Mouse (Mus musculus): ENCODE data around the gene Trnp1. TPM values are rescaled to one million over a fixed set of nuclear protein-coding genes. Genes with fewer than 3 reads are reported as not detected.

Trnp1 gene
- polyA plus RNA-seq, 1 experiment: 2.3 TPM

- H3K79me3 ChIP-seq (ENCODE audit: low read depth): no peaks in the 10 kb centered on the region
- no peak for TF ChIP-seq MAX (IDR thresholded peaks at IDR 0.05)
- TF ChIP-seq CTCF (IDR thresholded peaks at IDR 0.05; ENCODE audit: control insufficient read depth, insufficient read depth, insufficient read length): no peak
- no peak for TF ChIP-seq MYOD1 (IDR thresholded peaks at IDR 0.05; ENCODE audit: control insufficient read depth, insufficient read length, low read depth)
- TF ChIP-seq CEBPB (IDR thresholded peaks at IDR 0.05; ENCODE audit: low read depth): no peak
- TF ChIP-seq USF1 (IDR thresholded peaks at IDR 0.05; ENCODE audit: low read depth): no peak
- no peak for TF ChIP-seq FOSL1 (IDR thresholded peaks at IDR 0.05; ENCODE audit: insufficient read depth, low read length, poor library complexity, severe bottlenecking)
- TF ChIP-seq MYOG (IDR thresholded peaks at IDR 0.05; ENCODE audit: control insufficient read depth, extremely low read depth, insufficient read length): no peak
- H3K4me3 ChIP-seq (ENCODE audit: insufficient read depth, poor library complexity, severe bottlenecking): no peak overlapping the region
- H3K79me2 ChIP-seq (ENCODE audit: control insufficient read depth, insufficient read depth): peaks cover 22% of the 10 kb centered on the region
- H3K27me3 ChIP-seq (ENCODE audit: control insufficient read depth, insufficient read depth, insufficient read length): no peaks in the 10 kb centered on the region
- H3ac ChIP-seq (ENCODE audit: control insufficient read depth, insufficient read length, low read depth): no peak overlapping the region
- peaks cover 27% of the 10 kb centered on the region for H3K36me3 ChIP-seq (ENCODE audit: control insufficient read depth, insufficient read depth)
These were observed 12.5 kb downstream of the Trnp1 start for GRCm38 (mm10) chr4:133485691-133486425.

DNA sequence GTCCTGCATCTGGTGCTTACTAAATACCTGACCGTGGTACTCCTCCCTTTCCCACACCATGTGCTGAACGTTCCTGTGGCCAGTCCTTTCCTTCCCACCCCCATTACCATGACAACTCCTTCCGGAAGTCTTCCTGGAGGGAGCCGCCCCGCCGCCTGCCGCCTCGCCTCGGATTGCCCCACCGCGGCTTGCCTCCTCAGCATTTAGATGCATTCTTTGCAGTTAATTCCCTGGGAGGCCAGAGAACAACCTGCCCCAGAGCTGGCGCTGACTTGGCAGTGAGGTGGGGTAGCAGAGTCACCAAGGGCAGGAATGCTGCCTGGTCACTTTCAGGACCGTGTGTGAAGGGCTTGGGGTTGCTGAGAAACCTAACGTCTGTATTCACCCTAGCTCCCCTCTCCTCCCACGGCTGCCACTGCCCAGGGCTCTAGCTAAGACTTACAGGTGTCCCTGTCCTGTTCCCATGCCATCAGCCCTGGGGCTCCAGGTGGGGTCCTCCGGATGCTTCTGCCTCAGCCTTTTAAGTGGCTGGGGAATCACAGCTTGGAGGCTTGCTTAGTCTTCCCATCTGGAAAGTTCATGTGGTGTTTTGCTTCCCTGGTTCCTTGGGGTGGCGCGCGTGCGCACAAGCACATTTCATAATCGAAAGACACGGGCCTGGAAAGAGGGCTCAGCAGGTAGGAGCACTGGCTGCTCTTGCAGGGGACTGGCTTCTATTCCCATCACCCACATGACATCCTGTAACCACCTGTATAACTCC lies 13.9 kb downstream of the Trnp1 start:
- peaks cover 27% of the 10 kb centered on the region for H3K36me3 ChIP-seq (ENCODE audit: control insufficient read depth, insufficient read depth)
- H3K4me3 ChIP-seq (ENCODE audit: insufficient read depth, poor library complexity, severe bottlenecking): no peak overlapping the region
- H3K79me2 ChIP-seq (ENCODE audit: control insufficient read depth, insufficient read depth): peaks cover 22% of the 10 kb centered on the region
- H3K27me3 ChIP-seq (ENCODE audit: control insufficient read depth, insufficient read depth, insufficient read length): no peaks in the 10 kb centered on the region
- TF ChIP-seq FOSL1 (IDR thresholded peaks at IDR 0.05; ENCODE audit: insufficient read depth, low read length, poor library complexity, severe bottlenecking) (no peak), MYOD1 (IDR thresholded peaks at IDR 0.05; ENCODE audit: control insufficient read depth, insufficient read length, low read depth) (no peak), USF1 (IDR thresholded peaks at IDR 0.05; ENCODE audit: low read depth) (no peak), MYOG (IDR thresholded peaks at IDR 0.05; ENCODE audit: control insufficient read depth, extremely low read depth, insufficient read length) (no peak), MAX (IDR thresholded peaks at IDR 0.05) (no peak), CTCF (IDR thresholded peaks at IDR 0.05; ENCODE audit: control insufficient read depth, insufficient read depth, insufficient read length) (no peak)
- H3K79me3 ChIP-seq (ENCODE audit: low read depth): no peaks in the 10 kb centered on the region
- H3ac ChIP-seq (ENCODE audit: control insufficient read depth, insufficient read length, low read depth): no peak overlapping the region

DNA sequence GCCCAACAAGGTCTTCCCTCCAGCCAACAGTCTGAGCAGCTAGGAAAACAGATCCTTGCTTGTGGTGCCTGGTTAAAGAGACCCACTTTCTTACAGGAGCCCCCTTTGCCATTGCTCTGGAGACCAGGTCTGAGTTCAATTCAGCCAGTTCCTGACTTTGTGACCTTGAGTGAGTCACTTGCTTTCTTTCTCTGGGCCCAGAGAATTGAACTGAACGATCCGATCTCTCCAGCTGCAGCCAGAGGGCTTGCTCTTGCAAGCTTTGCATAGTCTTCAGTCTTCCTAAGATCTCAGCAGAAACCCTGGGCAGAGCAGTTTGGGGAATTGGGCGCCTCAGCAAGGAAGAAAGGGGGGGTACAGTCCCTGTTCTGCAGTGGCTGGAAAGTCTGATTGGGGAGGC lies 15.9 kb downstream of the Trnp1 start:
- H3K36me3 ChIP-seq (ENCODE audit: control insufficient read depth, insufficient read depth): peaks cover 21% of the 10 kb centered on the region
- TF ChIP-seq MAX (IDR thresholded peaks at IDR 0.05): no peak
- TF ChIP-seq CEBPB (IDR thresholded peaks at IDR 0.05; ENCODE audit: low read depth): no peak
- no peak for TF ChIP-seq MYOD1 (IDR thresholded peaks at IDR 0.05; ENCODE audit: control insufficient read depth, insufficient read length, low read depth)
- TF ChIP-seq FOSL1 (IDR thresholded peaks at IDR 0.05; ENCODE audit: insufficient read depth, low read length, poor library complexity, severe bottlenecking): no peak
- no peak for TF ChIP-seq USF1 (IDR thresholded peaks at IDR 0.05; ENCODE audit: low read depth)
- TF ChIP-seq CTCF (IDR thresholded peaks at IDR 0.05; ENCODE audit: control insufficient read depth, insufficient read depth, insufficient read length): no peak
- TF ChIP-seq MYOG (IDR thresholded peaks at IDR 0.05; ENCODE audit: control insufficient read depth, extremely low read depth, insufficient read length): no peak
- no peak overlapping the region for H3K4me3 ChIP-seq (ENCODE audit: insufficient read depth, poor library complexity, severe bottlenecking)
- H3ac ChIP-seq (ENCODE audit: control insufficient read depth, insufficient read length, low read depth): no peak overlapping the region
- H3K79me3 ChIP-seq (ENCODE audit: low read depth): no peaks in the 10 kb centered on the region
- no peaks in the 10 kb centered on the region for H3K27me3 ChIP-seq (ENCODE audit: control insufficient read depth, insufficient read depth, insufficient read length)
- H3K79me2 ChIP-seq (ENCODE audit: control insufficient read depth, insufficient read depth): peaks cover 22% of the 10 kb centered on the region

DNA sequence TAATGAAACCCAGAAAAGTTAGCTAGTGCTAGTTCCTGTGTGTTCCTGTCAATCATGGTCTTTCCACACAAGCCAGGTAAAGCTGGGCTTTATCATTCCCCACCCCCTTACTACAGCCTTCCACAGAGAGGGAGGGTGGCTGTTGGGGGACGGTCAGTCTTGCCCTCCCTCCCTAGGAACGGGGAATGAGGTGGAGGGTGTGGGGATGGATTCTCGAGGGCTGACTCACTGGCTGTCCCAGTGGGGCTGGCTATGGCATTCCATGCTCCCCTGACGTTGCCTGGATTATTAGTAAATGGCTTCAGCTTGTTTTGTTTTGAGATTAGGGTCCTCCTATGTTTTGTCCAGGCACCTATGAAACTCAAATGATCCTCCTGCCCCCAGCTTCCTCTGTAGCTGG lies 16.9 kb downstream of the Trnp1 start:
- peak overlapping the region; percentile 49 for H3K4me3 ChIP-seq (ENCODE audit: insufficient read depth, poor library complexity, severe bottlenecking)
- H3K27me3 ChIP-seq (ENCODE audit: control insufficient read depth, insufficient read depth, insufficient read length): no peaks in the 10 kb centered on the region
- peaks cover 11% of the 10 kb centered on the region for H3K36me3 ChIP-seq (ENCODE audit: control insufficient read depth, insufficient read depth)
- peaks cover 22% of the 10 kb centered on the region for H3K79me2 ChIP-seq (ENCODE audit: control insufficient read depth, insufficient read depth)
- peak; percentile 23 for TF ChIP-seq FOSL1 (IDR thresholded peaks at IDR 0.05; ENCODE audit: insufficient read depth, low read length, poor library complexity, severe bottlenecking)
- peak; percentile 36 for TF ChIP-seq MAX (IDR thresholded peaks at IDR 0.05)
- no peak for TF ChIP-seq MYOD1 (IDR thresholded peaks at IDR 0.05; ENCODE audit: control insufficient read depth, insufficient read length, low read depth)
- no peaks in the 10 kb centered on the region for H3K79me3 ChIP-seq (ENCODE audit: low read depth)
- no peak overlapping the region for H3ac ChIP-seq (ENCODE audit: control insufficient read depth, insufficient read length, low read depth)

DNA sequence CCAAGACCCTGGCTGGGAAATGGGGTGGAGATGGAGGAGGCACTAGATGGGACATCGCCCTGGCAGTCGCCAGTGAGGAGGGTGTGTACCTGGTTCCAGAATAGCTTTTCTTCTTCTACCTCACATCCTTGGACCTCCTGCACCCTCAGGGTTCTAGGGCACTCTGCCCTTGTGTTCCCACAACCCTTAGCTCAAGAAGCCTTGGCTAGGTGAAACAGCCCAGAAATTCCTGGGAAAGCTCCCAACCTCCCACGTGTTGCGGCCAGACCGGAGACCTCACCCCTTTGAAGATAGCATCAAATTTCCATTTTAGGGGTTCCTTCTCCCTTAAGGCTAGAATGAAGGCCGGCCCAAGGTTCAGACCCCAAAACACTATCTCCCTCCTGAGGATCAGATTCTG lies 17.6 kb downstream of the Trnp1 start:
- Histone ChIP-seq H3ac (ENCODE audit: control insufficient read depth, insufficient read length, low read depth) (no peak overlapping the region), H3K36me3 (ENCODE audit: control insufficient read depth, insufficient read depth) (peaks cover 4% of the 10 kb centered on the region), H3K79me2 (ENCODE audit: control insufficient read depth, insufficient read depth) (peaks cover 22% of the 10 kb centered on the region), H3K79me3 (ENCODE audit: low read depth) (no peaks in the 10 kb centered on the region), H3K27me3 (ENCODE audit: control insufficient read depth, insufficient read depth, insufficient read length) (no peaks in the 10 kb centered on the region), H3K4me3 (ENCODE audit: insufficient read depth, poor library complexity, severe bottlenecking) (peak overlapping the region; percentile 49)
- TF ChIP-seq MAX (IDR thresholded peaks at IDR 0.05) (peak; percentile 55), USF1 (IDR thresholded peaks at IDR 0.05; ENCODE audit: low read depth) (peak; percentile 39), MYOG (IDR thresholded peaks at IDR 0.05; ENCODE audit: control insufficient read depth, extremely low read depth, insufficient read length) (no peak), CTCF (IDR thresholded peaks at IDR 0.05; ENCODE audit: control insufficient read depth, insufficient read depth, insufficient read length) (no peak), FOSL1 (IDR thresholded peaks at IDR 0.05; ENCODE audit: insufficient read depth, low read length, poor library complexity, severe bottlenecking) (no peak), CEBPB (IDR thresholded peaks at IDR 0.05; ENCODE audit: low read depth) (no peak)
